Mouse (Mus musculus): ENCODE data around the gene Wdr72. TPM values are rescaled to one million over a fixed set of nuclear protein-coding genes. Genes with fewer than 3 reads are reported as not detected.

Gene Wdr72
- polyA plus RNA-seq, 1 experiment from 2014 or later: 0.15 TPM

GRCm38 (mm10) chr9:74332321-74332720 is 222.2 kb downstream of the Wdr72 start:
- WGBS: 81% methylated on average over 3 of the region's 3 CpGs
- no peaks in the 10 kb centered on the region for H3K27me3 ChIP-seq (replicated peaks)
- no peak overlapping the region for H3K9ac ChIP-seq
- H3K36me3 ChIP-seq: no peaks in the 10 kb centered on the region
- no peak overlapping the region for H3K4me3 ChIP-seq (replicated peaks)
- H3K4me1 ChIP-seq (replicated peaks): 0 out of 2 replicates have a peak, but pooled peaks cover 3% of the 10 kb centered on the region
- H3K27ac ChIP-seq: no peak overlapping the region
- no peak overlapping the region for H3K4me2 ChIP-seq (replicated peaks)
- H3K9me3 ChIP-seq: no peaks in the 10 kb centered on the region
- ATAC-seq: no peak

Other genes starting within 250 kb of the Wdr72 start
- 0.16 and 0.20 TPM in 2 replicates for gene Unc13c, start 141.4 kb upstream of the Wdr72 start, polyA plus RNA-seq (2015; fragmentation: Nextera tagmentation; extraction: Ambion mirVana)